Mouse (Mus musculus) right cerebral cortex, postnatal 25 days (tissue): ENCODE measurements at regions not wholly inside any gene's neighbourhood (a gene's known extent, or its start where the extent isn't known, plus 50 kb on each side); places are given as distances from the start of the nearest gene placed in this dataset.

Experiments used
- DNase-seq: peaks from one replicate; pipeline ENCODE4 v3.0.0; 2022

GRCm38 (mm10) chr17:79164874-79165553, 113.3 kb downstream of the Qpct start:
- DNase-seq = no peak

- DNase-seq = no peak
Measured at GRCm38 (mm10) chr17:79163983-79164382, 112.3 kb downstream of the Qpct start.

- DNase-seq = no peak
Measured at GRCm38 (mm10) chr17:79154138-79154537, 102.4 kb downstream of the Qpct start.

- no peak for DNase-seq
Measured at GRCm38 (mm10) chr17:79152823-79153222, 101.1 kb downstream of the Qpct start.

- no peak for DNase-seq
Measured at GRCm38 (mm10) chr17:79147883-79148282, 96.2 kb downstream of the Qpct start.

- no peak for DNase-seq
Measured at GRCm38 (mm10) chr17:79144913-79145625, 93.4 kb downstream of the Qpct start.

- no peak for DNase-seq
Measured at GRCm38 (mm10) chr17:79143031-79143430, 91.3 kb downstream of the Qpct start.
